Mouse (Mus musculus) lung, adult 2 months (tissue): ENCODE measurements around the gene Dnajb1.

Experiments used
- CTCF ChIP-seq: fragments of 200-500 bp; IDR thresholded peaks from 2 replicates; pipeline ENCODE4 v1.5.1; 2011; ENCODE audit warnings: mild to moderate bottlenecking, low read length, control low read depth; ENCODE audit not compliant: insufficient read depth
- POLR2A ChIP-seq: fragments of 200-500 bp; IDR thresholded peaks from 2 replicates; pipeline ENCODE4 v1.6.1; 2011; ENCODE audit warnings: low read depth, mild to moderate bottlenecking, control low read depth, low read length, borderline replicate concordance; ENCODE audit errors: extremely low read depth

GRCm38 (mm10) chr8:83602650-83603029 is 5.4 kb upstream of the Dnajb1 start:
- TF ChIP-seq CTCF: no peak
- TF ChIP-seq POLR2A: no peak
